Mouse (Mus musculus) heart, postnatal 0 days (tissue): ENCODE measurements at regions not wholly inside any gene's neighbourhood (a gene's known extent, or its start where the extent isn't known, plus 50 kb on each side); places are given as distances from the start of the nearest gene placed in this dataset.

Experiments used
- CTCF ChIP-seq: IDR thresholded peaks from 2 replicates; pipeline ENCODE4 v1.5.1; 2016; ENCODE audit warnings: antibody characterized with exemption, control low read depth, low read depth
- EP300 ChIP-seq: IDR thresholded peaks from 2 replicates; pipeline ENCODE4 v1.6.1; 2016; ENCODE audit warnings: antibody characterized with exemption, low read depth

DNA sequence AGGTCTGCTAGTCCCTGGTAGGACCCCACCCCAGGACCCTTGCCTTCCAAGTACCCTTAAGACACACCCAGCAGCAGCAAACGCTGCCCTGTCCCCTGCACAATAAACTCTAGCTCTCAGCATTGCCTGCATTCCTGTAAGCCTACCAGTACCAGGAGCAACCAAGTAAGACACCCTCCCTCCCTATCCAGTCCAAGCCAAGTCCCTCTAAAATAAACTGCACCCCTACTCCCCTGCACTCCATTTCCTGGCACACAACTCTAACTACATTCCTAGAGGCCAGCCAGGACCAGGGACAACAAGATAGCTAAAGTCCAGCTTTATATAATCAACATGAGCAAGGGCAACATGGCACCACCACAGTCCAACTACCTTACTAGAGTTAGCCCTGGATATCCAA lies 103.5 kb downstream of the Ids start:
- TF ChIP-seq CTCF (no peak), EP300 (no peak)
